Mouse (Mus musculus) hindbrain, embryonic 11.5 days (tissue): Measurements from ENCODE around the gene Taf3. TPM values are rescaled to one million over a fixed set of nuclear protein-coding genes. Genes with fewer than 3 reads are reported as not detected.
A peak's percentile ranks its signal among the peaks of the same experiment; 100 is the strongest.

ENCODE experiments used
- ATAC-seq: fragments of 200-750 bp; cut with Nextera tagmentation; 2 replicates; pipeline ENCODE4 v1.8.0; 2017; ENCODE audit warnings: mild to moderate bottlenecking, moderate TSS enrichment, moderate library complexity; ENCODE audit not compliant: low FRiP score
- DNase-seq: peaks from one replicate; pipeline ENCODE4 v3.0.0-alpha.2; 2015; ENCODE audit warnings: low spot score
- H3K27ac ChIP-seq: fragments of 300-500 bp; sonication (generic); 2 replicates; pipeline ENCODE4 v1.5.1; 2014; ENCODE audit warnings: mild to moderate bottlenecking, low read depth, low read length
- H3K27me3 ChIP-seq: fragments of 300-500 bp; sonication (generic); 2 replicates; pipeline ENCODE4 v1.6.1; 2014; ENCODE audit warnings: mild to moderate bottlenecking, low read length, moderate library complexity, mixed read lengths; ENCODE audit not compliant: control insufficient read depth, insufficient read depth
- H3K36me3 ChIP-seq: fragments of 300-500 bp; sonication (generic); 2 replicates; pipeline ENCODE4 v1.6.1; 2014; ENCODE audit warnings: mild to moderate bottlenecking, low read length, moderate library complexity, mixed read lengths; ENCODE audit not compliant: control insufficient read depth, insufficient read depth
- H3K4me1 ChIP-seq: fragments of 300-500 bp; sonication (generic); replicated peaks from 2 replicates; pipeline ENCODE4 v1.6.1; 2014; ENCODE audit warnings: low read length, mixed read lengths; ENCODE audit not compliant: control insufficient read depth, insufficient read depth
- H3K4me2 ChIP-seq: fragments of 300-500 bp; sonication (generic); replicated peaks from 2 replicates; pipeline ENCODE4 v1.6.1; 2014; ENCODE audit warnings: mild to moderate bottlenecking, low read depth, low read length
- H3K4me3 ChIP-seq: fragments of 300-500 bp; sonication (generic); 2 replicates; pipeline ENCODE4 v1.5.1; 2014; ENCODE audit warnings: low read depth, low read length
- H3K9ac ChIP-seq: fragments of 300-500 bp; sonication (generic); 2 replicates; pipeline ENCODE4 v1.6.1; 2014; ENCODE audit warnings: low read depth, low read length
- H3K9me3 ChIP-seq: fragments of 300-500 bp; sonication (generic); 2 replicates; pipeline ENCODE4 v1.6.1; 2016; ENCODE audit warnings: low read length; ENCODE audit not compliant: control insufficient read depth
- WGBS: fragments of 180-500 bp; shearing (Covaris S2); extraction: QIAGEN DNeasy Blood & Tissue Kit; methylation state at CpG from one replicate; pipeline ENCODE4 v1.1.7; 2014; 5-methylcytosine and 5-hydroxymethylcytosine counted together
- polyA plus RNA-seq: library from polyadenylated mRNA; unstranded; fragments of >200 nt; fragmentation: Nextera tagmentation; extraction: Ambion mirVana; gene quantifications from 2 replicates; pipeline ENCODE4 v1.2.1, GENCODE M21; 2014

Taf3 gene
- polyA plus RNA-seq, 1 experiment from 2014 or later = 18.9 TPM

DNA sequence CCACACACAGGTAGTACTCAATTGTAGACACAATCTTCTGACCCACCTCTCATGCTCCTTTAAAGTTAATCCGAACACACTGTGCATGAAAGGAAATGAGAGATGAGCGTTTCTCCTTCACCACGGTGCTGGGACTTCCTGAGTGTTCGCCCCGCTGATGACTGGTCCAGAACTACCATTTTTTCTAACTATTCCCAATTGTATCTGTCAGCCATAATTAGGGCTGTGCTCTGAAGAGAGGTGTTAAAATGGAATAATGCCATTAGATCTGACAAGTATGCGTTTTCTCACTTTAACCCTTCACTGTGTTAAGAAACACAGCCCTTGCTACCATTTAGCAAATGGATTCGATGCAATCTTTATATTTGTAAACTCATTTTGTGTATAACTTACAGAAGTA, 18.6 kb downstream of the Taf3 start:
- Histone ChIP-seq H3K4me3 (no peak overlapping the region), H3K27ac (no peak overlapping the region), H3K4me1 (no peaks in the 10 kb centered on the region), H3K27me3 (no peaks in the 10 kb centered on the region), H3K4me2 (no peak overlapping the region), H3K9me3 (no peaks in the 10 kb centered on the region), H3K36me3 (no peaks in the 10 kb centered on the region), H3K9ac (no peak overlapping the region)
- WGBS = 80% methylated on average over 7 of the region's 7 CpGs
- no peak for ATAC-seq
- DNase-seq = no peak

DNA sequence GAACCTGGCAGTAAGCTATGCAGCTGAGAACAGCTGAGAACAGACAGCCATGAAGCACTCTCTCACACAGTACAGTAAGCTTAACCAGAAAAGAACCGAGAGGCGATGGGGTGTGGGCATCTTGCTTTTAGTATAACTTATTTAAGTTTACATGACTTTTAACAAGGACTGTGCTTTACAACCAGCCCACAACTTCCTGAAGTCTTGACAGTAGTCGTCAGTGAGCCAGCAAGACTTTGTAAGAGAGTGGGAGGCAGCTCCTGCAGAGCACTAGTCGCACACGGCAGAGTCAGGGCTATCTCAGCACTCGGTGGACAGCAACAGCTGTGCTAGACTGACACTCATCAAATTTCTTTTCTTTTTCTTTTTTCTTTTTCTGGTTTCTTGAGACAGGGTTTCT, 24.1 kb downstream of the Taf3 start:
- H3K36me3 ChIP-seq = no peaks in the 10 kb centered on the region
- H3K9me3 ChIP-seq = no peaks in the 10 kb centered on the region
- no peaks in the 10 kb centered on the region for H3K4me1 ChIP-seq
- no peak for DNase-seq
- H3K4me2 ChIP-seq = no peak overlapping the region
- no peak overlapping the region for H3K27ac ChIP-seq
- H3K4me3 ChIP-seq = no peak overlapping the region
- no peak overlapping the region for H3K9ac ChIP-seq
- no peak for ATAC-seq
- WGBS = 92% methylated on average over 6 of the region's 6 CpGs
- H3K27me3 ChIP-seq = no peaks in the 10 kb centered on the region

DNA sequence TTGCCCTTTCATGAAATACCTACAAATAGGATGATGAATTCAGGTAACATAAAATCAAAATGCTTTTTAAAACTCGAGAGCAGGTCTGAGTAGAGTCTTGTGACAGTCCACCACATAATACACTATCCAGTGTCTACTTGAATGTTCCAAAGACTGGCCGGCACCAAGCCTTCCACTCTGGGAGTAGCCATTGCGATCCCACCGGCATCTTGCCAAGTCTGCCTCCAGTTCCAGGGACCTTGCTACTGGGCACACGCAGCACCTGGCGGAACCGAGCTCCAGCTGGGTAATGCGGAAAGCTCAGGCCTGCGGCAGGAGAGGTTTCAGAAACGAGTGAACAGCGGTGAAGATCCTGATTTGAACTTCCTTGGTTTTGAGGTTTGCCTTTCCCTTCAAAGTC, 27.1 kb downstream of the Taf3 start:
- Histone ChIP-seq H3K9me3 (no peaks in the 10 kb centered on the region), H3K27ac (no peak overlapping the region), H3K27me3 (no peaks in the 10 kb centered on the region), H3K36me3 (no peaks in the 10 kb centered on the region), H3K4me2 (no peak overlapping the region), H3K4me3 (no peak overlapping the region), H3K4me1 (no peaks in the 10 kb centered on the region), H3K9ac (no peak overlapping the region)
- WGBS = 94% methylated on average over 11 of the region's 11 CpGs
- no peak for DNase-seq
- ATAC-seq = no peak

DNA sequence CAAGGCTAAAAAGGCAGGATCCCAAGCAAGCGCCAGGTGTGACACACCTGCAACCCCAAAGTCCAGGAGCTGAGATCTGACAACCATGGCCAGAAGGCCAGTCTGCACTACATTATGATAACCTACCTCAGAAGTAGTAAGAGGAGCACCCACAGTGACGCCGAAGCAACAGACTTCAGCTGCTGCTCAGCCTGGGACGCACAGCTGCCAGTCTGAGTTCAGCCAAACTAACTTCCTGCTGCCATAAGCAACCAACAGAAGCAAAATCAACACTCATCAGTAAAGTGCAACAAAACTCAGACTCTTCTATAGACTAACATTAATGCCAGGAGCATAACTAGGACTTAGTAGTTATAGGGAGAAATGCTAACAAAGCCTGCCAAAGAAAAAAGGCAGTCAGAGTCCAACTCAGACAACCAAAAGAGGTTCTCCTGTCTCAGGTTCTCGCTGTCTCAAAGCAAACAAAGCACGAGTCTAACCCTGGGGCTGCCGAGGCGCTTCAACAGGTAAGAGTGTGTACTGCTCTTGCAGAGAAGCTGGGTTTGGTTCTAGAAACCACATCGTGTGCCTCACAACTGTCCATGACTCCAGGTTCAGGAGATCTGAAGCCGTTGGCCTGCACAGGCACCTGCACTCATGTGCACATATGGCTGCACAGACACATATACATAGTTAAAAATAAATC, 33.3 kb downstream of the Taf3 start:
- Histone ChIP-seq H3K4me1 (no peaks in the 10 kb centered on the region), H3K9ac (no peak overlapping the region), H3K27me3 (no peaks in the 10 kb centered on the region), H3K36me3 (no peaks in the 10 kb centered on the region), H3K9me3 (no peaks in the 10 kb centered on the region), H3K27ac (no peak overlapping the region), H3K4me2 (no peak overlapping the region), H3K4me3 (no peak overlapping the region)
- ATAC-seq = no peak
- DNase-seq = no peak
- 88% methylated on average over 10 of the region's 10 CpGs for WGBS

DNA sequence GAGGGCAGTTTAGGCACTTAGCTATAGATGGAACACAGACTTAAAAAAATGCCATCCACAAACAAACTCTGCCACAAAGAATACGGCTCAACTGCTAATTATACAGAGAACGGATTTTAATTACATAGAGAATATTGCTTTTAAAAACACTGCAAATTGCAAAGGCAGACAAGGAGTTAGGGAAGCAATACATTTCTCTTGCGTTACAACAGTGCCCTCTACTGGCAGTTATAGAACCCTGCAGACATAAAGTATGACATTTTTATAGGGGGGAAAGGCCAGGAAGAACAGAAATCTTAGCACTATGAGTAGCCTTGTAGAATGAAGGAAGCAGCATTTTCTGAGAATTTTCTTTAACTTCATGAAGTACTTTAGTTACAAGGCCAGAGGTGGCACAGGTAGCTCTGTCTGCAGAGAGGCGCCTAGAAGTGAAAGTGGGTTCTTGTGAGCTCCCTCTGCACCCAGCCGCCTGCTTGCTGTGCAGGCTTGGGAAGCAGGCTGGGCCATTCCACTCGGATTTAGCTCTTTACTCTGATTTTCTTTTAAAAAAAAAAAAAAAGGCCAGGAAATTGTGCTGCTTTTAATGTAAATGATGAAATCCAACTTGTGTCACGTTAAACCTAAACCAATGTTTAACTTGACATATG, 38.0 kb downstream of the Taf3 start:
- Histone ChIP-seq H3K4me1 (no peaks in the 10 kb centered on the region), H3K4me2 (no peak overlapping the region), H3K27ac (no peak overlapping the region), H3K9me3 (no peaks in the 10 kb centered on the region), H3K27me3 (no peaks in the 10 kb centered on the region), H3K9ac (no peak overlapping the region), H3K36me3 (no peaks in the 10 kb centered on the region), H3K4me3 (no peak overlapping the region)
- 40% methylated on average over 7 of the region's 7 CpGs for WGBS
- ATAC-seq = peak; percentile 45; the same call in 1 of the 2 replicates
- peak; percentile 70 for DNase-seq

DNA sequence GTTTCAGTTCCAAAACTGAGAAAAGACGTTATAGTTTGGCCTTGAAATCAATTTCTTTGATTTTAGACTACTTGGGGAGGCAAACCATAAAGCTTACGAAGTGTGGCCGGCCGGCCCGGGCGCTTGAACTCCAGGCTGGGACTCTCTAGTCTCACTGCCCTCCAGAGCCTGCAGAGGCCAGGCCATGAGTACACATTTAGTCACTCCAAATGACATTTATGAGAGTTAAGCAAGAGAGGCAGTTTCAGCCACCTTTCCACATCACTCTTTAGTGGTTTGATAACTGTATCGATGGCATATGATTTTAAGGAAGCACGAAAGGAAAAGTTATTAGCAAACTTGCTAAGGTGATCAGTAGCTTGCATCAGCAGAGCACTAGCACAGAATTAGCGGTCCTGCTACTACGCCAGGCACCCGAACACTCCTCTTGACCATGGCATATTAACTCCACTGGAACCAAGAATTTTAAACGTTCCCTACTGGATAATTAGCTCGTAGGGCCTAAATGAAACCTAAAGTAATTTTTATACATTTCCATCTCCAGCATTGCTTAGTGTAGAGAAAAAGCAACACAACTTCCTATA, 38.6 kb downstream of the Taf3 start:
- Histone ChIP-seq H3K4me3 (no peak overlapping the region), H3K4me1 (no peaks in the 10 kb centered on the region), H3K36me3 (no peaks in the 10 kb centered on the region), H3K27ac (no peak overlapping the region), H3K4me2 (no peak overlapping the region), H3K9ac (no peak overlapping the region), H3K27me3 (no peaks in the 10 kb centered on the region), H3K9me3 (no peaks in the 10 kb centered on the region)
- ATAC-seq (no peak), DNase-seq (no peak)
- 82% methylated on average over 13 of the region's 13 CpGs for WGBS

DNA sequence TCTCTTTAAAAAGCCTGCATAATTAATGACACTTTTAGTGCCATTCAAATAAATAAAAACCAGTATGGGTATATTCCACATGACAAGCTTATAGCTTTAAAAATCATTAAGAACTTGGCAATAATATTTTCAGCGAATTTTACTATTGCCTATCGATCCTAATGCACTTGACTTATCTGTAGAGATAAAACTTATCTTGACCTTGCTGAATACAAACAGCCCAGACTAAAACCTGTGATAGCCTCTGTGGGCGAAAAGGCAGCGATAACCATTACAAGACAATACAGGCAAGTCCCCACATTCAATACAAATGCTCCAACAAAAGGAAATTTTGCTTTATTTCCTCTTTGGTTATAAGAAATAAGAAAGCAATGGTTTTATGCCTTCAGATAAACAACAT, 39.8 kb downstream of the Taf3 start:
- H3K27me3 ChIP-seq = no peaks in the 10 kb centered on the region
- H3K4me2 ChIP-seq = no peak overlapping the region
- no peak overlapping the region for H3K4me3 ChIP-seq
- H3K4me1 ChIP-seq = no peaks in the 10 kb centered on the region
- ATAC-seq = no peak
- DNase-seq = no peak
- H3K36me3 ChIP-seq = no peaks in the 10 kb centered on the region
- no peaks in the 10 kb centered on the region for H3K9me3 ChIP-seq
- H3K27ac ChIP-seq = no peak overlapping the region
- H3K9ac ChIP-seq = no peak overlapping the region
- WGBS = 90% methylated on average over 4 of the region's 4 CpGs

DNA sequence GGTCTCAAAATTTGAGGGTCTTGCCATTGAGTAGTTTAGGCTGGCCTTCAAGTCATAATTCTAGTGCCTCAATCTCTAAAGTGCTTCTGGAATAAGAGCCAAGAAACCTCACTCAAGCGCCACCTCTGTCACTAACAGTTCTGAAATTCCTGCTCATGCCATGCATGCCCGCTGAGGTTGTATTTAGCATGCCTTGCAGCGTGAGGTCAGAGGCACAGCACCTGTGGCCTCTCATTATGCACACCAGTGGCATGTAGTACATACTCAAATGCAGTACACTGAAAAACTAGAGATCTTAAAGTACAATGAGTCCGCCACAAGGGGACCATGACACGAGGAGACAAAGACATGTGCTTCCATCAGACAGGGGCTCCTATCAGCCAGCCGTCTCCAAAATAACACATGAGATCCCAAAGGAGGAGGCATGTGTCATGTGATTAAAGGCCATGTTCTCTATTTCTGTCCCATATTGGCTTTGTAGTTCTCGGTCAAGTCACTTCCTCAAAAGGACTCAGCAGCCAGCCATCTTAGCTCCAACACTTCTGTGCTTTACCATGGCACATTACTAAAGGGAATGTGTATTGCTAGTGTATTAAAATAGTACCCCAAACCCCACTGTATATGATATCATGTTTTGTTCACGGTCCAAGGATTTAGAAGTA, 43.3 kb downstream of the Taf3 start:
- Histone ChIP-seq H3K9me3 (no peaks in the 10 kb centered on the region), H3K4me2 (no peak overlapping the region), H3K27ac (no peak overlapping the region), H3K27me3 (no peaks in the 10 kb centered on the region), H3K4me1 (no peaks in the 10 kb centered on the region), H3K36me3 (no peaks in the 10 kb centered on the region), H3K9ac (no peak overlapping the region), H3K4me3 (no peak overlapping the region)
- DNase-seq = no peak
- no peak for ATAC-seq
- 78% methylated on average over 8 of the region's 8 CpGs for WGBS
